Comparison of ENCODE assay signal across 38 mouse cellular contexts in the genomic region with DNA sequence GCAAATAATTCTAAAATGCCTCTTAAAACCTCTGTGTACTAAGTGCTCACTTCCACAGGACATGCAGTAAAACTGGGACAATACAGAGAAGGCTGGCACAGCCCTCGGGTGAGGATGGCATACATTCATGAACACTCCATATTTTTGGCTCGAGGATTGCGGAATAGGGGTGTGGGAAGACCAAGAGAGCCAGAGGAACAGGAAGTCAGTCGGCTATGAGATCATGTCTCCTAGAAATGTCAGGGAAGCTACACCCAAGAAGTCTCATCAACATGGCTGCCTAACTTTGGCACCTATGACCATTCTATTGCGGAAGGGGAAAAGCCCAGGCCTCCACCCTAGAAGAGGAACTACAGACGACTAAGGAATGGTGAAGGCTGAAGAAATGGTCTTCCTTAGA. TPM values are rescaled to one million over a fixed set of nuclear protein-coding genes. Genes with fewer than 3 reads are reported as not detected.
"Had no signal": no experiment of that assay in that cellular context is flagged by ENCODE, and none has a peak within 500 bp of the region (broad histone marks: within the 10 kb centered on the region; RNA-seq: fewer than 3 reads in every experiment).

No protein-coding gene starts in this region.

- H3K4me3 ChIP-seq: embryonic facial prominence, embryonic 10.5 days; embryonic facial prominence, embryonic 12.5 days; embryonic facial prominence, embryonic 13.5 days; embryonic facial prominence, embryonic 15.5 days; erythroblast, embryonic 14.5 days; forebrain, embryonic 10.5 days; forebrain, embryonic 12.5 days; forebrain, embryonic 13.5 days; forebrain, embryonic 15.5 days; gastrocnemius, adult 2 months; heart, adult 2 months had no signal

- ATAC-seq: forebrain, embryonic 13.5 days; forebrain, embryonic 14.5 days; forebrain, embryonic 15.5 days; forebrain, embryonic 16.5 days; forebrain, postnatal 0 days had no signal

- H3K36me3 ChIP-seq: embryonic facial prominence, embryonic 12.5 days; embryonic facial prominence, embryonic 13.5 days; embryonic facial prominence, embryonic 15.5 days; forebrain, embryonic 12.5 days; forebrain, embryonic 15.5 days had no signal

- H3K9me3 ChIP-seq: embryonic facial prominence, embryonic 10.5 days; embryonic facial prominence, embryonic 12.5 days; embryonic facial prominence, embryonic 13.5 days; embryonic facial prominence, embryonic 15.5 days; forebrain, embryonic 10.5 days; forebrain, embryonic 12.5 days; forebrain, embryonic 13.5 days; forebrain, embryonic 15.5 days had no signal

- H3K9ac ChIP-seq: embryonic facial prominence, embryonic 12.5 days; embryonic facial prominence, embryonic 13.5 days; embryonic facial prominence, embryonic 15.5 days; forebrain, embryonic 12.5 days; forebrain, embryonic 13.5 days; forebrain, embryonic 15.5 days; forebrain, postnatal 0 days had no signal

- H3K27ac ChIP-seq: embryonic facial prominence, embryonic 10.5 days; embryonic facial prominence, embryonic 12.5 days; embryonic facial prominence, embryonic 13.5 days; embryonic facial prominence, embryonic 15.5 days; forebrain, embryonic 10.5 days; forebrain, embryonic 12.5 days; forebrain, embryonic 13.5 days; forebrain, embryonic 15.5 days; gastrocnemius, adult 2 months; heart, adult 2 months had no signal

- H3K4me2 ChIP-seq: embryonic facial prominence, embryonic 12.5 days; embryonic facial prominence, embryonic 13.5 days; embryonic facial prominence, embryonic 15.5 days; forebrain, embryonic 12.5 days; forebrain, embryonic 13.5 days; forebrain, embryonic 15.5 days had no signal

- H3K27me3 ChIP-seq: embryonic facial prominence, embryonic 12.5 days; embryonic facial prominence, embryonic 13.5 days; embryonic facial prominence, embryonic 15.5 days; forebrain, embryonic 12.5 days; forebrain, embryonic 13.5 days; forebrain, embryonic 15.5 days had no signal

- DNase-seq: cerebellum, adult 2 months; cerebellum, adult 8-10 months; cerebellum, adult 9-10 months; cerebellum, adult 9-11 months; cerebellum, postnatal 10 days; cerebellum, postnatal 14 days; cerebellum, postnatal 25 days; cerebellum, postnatal 36 days; embryo, embryonic 11 days; forebrain, postnatal 0 days; gastrocnemius, adult 2 months; gastrocnemius, postnatal 10 days; gastrocnemius, postnatal 14 days; gastrocnemius, postnatal 25 days; gastrocnemius, postnatal 36 days; heart, adult 2 months had no signal

- H3K4me1 ChIP-seq: embryonic facial prominence, embryonic 15.5 days; forebrain, embryonic 12.5 days; forebrain, embryonic 13.5 days; forebrain, embryonic 15.5 days had no signal

RNA-seq across cellular contexts. Expression of a gene that starts 6.0 kb away (rescaled TPM):
- total RNA-seq: granulocyte monocyte progenitor cell, adult 5-6 weeks had no signal
- polyA plus RNA-seq: embryonic facial prominence, embryonic 11.5 days; erythroblast, embryonic 14.5 days; forebrain, embryonic 10.5 days; forebrain, embryonic 11.5 days; forebrain, embryonic 12.5 days; forebrain, embryonic 14.5 days had no signal

RNA-seq across cellular contexts. Expression of a gene that starts 9.3 kb away (rescaled TPM):
- total RNA-seq: common myeloid progenitor, adult 5-6 weeks; forebrain, postnatal 0 days; gastrocnemius, adult 18-20 months; gastrocnemius, adult 2 months; gastrocnemius, adult 8-10 months; gastrocnemius, postnatal 10 days; gastrocnemius, postnatal 14 days; gastrocnemius, postnatal 25 days; gastrocnemius, postnatal 36 days; gastrocnemius, postnatal 4 days; granulocyte monocyte progenitor cell, adult 5-6 weeks; heart, adult 18-20 months; heart, adult 2 months; heart, adult 8-10 months had no signal
- polyA plus RNA-seq: cerebellum, adult 2 months; cortical plate, adult 2 months; embryonic facial prominence, embryonic 11.5 days; embryonic facial prominence, embryonic 12.5 days; erythroblast, embryonic 14.5 days; forebrain, embryonic 10.5 days; forebrain, embryonic 11.5 days; forebrain, embryonic 12.5 days; forebrain, embryonic 13.5 days; forebrain, embryonic 14.5 days; forebrain, embryonic 15.5 days; forebrain, embryonic 16.5 days; forebrain, postnatal 0 days; frontal cortex, adult 2 months; heart, adult 2 months had no signal
